Mouse (Mus musculus): ENCODE measurements around the gene Smyd3. TPM values are rescaled to one million over a fixed set of nuclear protein-coding genes. Genes with fewer than 3 reads are reported as not detected.

Smyd3 gene
- polyA plus RNA-seq, 1 experiment from 2014 or later: 30.6 TPM

DNA sequence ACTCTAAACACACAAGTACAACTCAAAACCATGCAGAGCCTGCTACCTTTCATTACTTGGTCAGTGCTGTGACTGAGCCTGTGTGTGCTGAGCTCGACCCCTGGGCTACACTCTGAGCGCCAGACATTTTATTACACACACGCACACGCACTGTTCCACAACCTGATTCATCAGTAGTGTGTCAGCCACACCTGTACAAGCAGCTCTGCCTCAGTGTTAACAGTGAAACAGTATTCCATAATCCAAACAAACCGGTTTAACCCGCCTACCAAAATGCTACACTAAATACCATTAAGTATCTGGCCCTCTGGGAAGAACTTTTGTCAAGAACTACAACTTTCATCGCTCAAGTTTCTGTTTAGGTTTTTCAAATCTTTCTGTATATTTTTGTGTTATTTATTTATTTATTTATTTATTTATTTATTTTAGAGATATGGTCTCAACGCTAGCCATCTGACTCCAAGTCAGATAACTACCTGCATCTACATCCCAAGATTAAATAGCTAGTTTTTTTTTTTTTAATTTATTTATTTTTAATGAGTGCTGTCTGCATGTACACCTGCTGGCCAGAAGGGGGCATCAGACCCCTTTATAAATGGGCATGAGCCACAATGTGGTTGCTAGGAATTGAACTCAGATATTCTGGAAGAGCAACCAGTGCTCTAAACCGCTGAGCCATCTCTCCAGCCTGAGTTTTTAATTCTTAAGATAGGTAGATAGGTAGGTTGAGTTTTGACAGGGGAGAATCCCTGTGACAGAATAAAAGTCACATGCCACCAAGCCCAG is 11.1 kb downstream of the Smyd3 start:
- no peak for ATAC-seq
- Histone ChIP-seq H3K4me2 (ENCODE audit: low read length) (no peak overlapping the region), H3K4me3 (ENCODE audit: low read depth, low read length) (no peak overlapping the region), H3K4me1 (ENCODE audit: control insufficient read depth, insufficient read depth, low read length) (no peaks in the 10 kb centered on the region), H3K36me3 (ENCODE audit: control insufficient read depth, insufficient read depth, low read length) (no peaks in the 10 kb centered on the region), H3K27me3 (ENCODE audit: control insufficient read depth, insufficient read depth, low read depth, low read length) (no peaks in the 10 kb centered on the region), H3K27ac (ENCODE audit: low read length) (no peak overlapping the region), H3K9me3 (replicated peaks; ENCODE audit: control insufficient read depth, low read length, poor library complexity, severe bottlenecking) (no peaks in the 10 kb centered on the region), H3K9ac (ENCODE audit: low read depth, low read length) (no peak overlapping the region)
- 71% methylated on average over 9 of the region's 9 CpGs for WGBS

DNA sequence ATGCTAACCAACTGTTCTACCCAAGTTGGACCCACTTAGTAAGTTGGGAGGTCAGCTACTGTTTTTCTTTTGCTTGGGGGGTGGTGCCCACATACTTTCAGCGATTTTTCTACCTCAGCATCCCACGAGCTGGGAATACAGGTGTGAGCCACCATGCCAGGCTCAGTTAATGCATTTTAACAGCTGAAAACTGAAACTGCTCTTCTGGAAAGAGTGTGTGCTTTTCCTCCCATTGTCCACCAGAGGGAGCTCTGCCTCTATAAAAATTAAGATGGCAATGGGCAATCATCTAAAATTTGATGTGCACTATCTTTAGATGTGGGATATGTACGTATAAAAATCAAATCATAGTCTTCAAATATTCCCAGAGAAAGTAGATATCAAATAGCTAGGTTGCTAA is 15.3 kb downstream of the Smyd3 start:
- no peak overlapping the region for H3K27ac ChIP-seq (ENCODE audit: low read length)
- no peak for ATAC-seq
- no peak overlapping the region for H3K4me2 ChIP-seq (ENCODE audit: low read length)
- no peaks in the 10 kb centered on the region for H3K9me3 ChIP-seq (replicated peaks; ENCODE audit: control insufficient read depth, low read length, poor library complexity, severe bottlenecking)
- H3K36me3 ChIP-seq (ENCODE audit: control insufficient read depth, insufficient read depth, low read length): no peaks in the 10 kb centered on the region
- H3K4me1 ChIP-seq (ENCODE audit: control insufficient read depth, insufficient read depth, low read length): no peaks in the 10 kb centered on the region
- 21% methylated on average over 3 of the region's 3 CpGs for WGBS
- no peak overlapping the region for H3K4me3 ChIP-seq (ENCODE audit: low read depth, low read length)
- no peak overlapping the region for H3K9ac ChIP-seq (ENCODE audit: low read depth, low read length)
- no peaks in the 10 kb centered on the region for H3K27me3 ChIP-seq (ENCODE audit: control insufficient read depth, insufficient read depth, low read depth, low read length)

DNA sequence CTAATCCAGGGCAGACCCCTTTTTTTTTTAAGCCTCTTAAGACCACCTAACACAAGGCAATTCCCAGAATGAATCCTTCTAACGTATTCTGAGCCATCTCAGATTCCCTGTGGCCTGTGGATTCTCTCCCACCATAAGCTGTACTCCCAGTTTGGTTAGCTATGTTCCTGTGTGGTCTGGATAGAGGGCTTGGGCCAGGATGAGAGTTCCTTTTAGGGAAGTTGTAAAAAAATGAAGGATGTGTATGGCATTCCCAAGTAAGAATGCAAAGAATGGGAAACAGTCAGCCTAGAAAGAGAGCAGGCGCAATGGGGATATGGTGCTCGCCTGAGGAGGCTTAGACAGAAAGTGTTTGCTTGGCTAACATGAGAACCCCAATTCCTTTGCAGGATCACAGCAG is 18.6 kb downstream of the Smyd3 start:
- Histone ChIP-seq H3K27me3 (ENCODE audit: control insufficient read depth, insufficient read depth, low read depth, low read length) (no peaks in the 10 kb centered on the region), H3K4me1 (ENCODE audit: control insufficient read depth, insufficient read depth, low read length) (no peaks in the 10 kb centered on the region), H3K4me3 (ENCODE audit: low read depth, low read length) (no peak overlapping the region), H3K4me2 (ENCODE audit: low read length) (no peak overlapping the region), H3K9ac (ENCODE audit: low read depth, low read length) (no peak overlapping the region), H3K27ac (ENCODE audit: low read length) (no peak overlapping the region), H3K36me3 (ENCODE audit: control insufficient read depth, insufficient read depth, low read length) (no peaks in the 10 kb centered on the region), H3K9me3 (replicated peaks; ENCODE audit: control insufficient read depth, low read length, poor library complexity, severe bottlenecking) (no peaks in the 10 kb centered on the region)
- WGBS: 83% methylated on average over 3 of the region's 3 CpGs
- ATAC-seq: no peak

DNA sequence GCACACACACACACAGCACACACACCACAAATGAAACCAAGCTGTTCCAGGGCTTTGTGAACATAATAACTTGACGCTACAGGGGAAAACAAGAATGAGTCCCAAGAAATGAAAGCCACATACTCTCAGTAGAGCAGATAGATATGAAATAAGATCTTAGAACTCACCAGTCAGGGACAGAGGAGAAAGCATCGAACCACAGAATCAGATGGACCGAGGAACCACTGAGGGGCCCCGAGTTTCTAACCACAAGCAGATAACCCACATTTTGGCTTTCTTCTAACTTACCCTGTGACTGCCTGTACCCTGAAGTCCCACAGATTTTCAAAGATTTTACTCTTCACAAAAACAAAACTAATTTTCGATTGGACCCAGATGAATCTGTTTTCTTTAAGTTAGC is 24.9 kb downstream of the Smyd3 start:
- ATAC-seq: no peak
- no peaks in the 10 kb centered on the region for H3K27me3 ChIP-seq (ENCODE audit: control insufficient read depth, insufficient read depth, low read depth, low read length)
- WGBS: 92% methylated on average over 5 of the region's 5 CpGs
- H3K4me1 ChIP-seq (ENCODE audit: control insufficient read depth, insufficient read depth, low read length): no peaks in the 10 kb centered on the region
- no peak overlapping the region for H3K4me2 ChIP-seq (ENCODE audit: low read length)
- no peaks in the 10 kb centered on the region for H3K36me3 ChIP-seq (ENCODE audit: control insufficient read depth, insufficient read depth, low read length)
- H3K27ac ChIP-seq (ENCODE audit: low read length): no peak overlapping the region
- no peaks in the 10 kb centered on the region for H3K9me3 ChIP-seq (replicated peaks; ENCODE audit: control insufficient read depth, low read length, poor library complexity, severe bottlenecking)
- no peak overlapping the region for H3K9ac ChIP-seq (ENCODE audit: low read depth, low read length)
- no peak overlapping the region for H3K4me3 ChIP-seq (ENCODE audit: low read depth, low read length)

DNA sequence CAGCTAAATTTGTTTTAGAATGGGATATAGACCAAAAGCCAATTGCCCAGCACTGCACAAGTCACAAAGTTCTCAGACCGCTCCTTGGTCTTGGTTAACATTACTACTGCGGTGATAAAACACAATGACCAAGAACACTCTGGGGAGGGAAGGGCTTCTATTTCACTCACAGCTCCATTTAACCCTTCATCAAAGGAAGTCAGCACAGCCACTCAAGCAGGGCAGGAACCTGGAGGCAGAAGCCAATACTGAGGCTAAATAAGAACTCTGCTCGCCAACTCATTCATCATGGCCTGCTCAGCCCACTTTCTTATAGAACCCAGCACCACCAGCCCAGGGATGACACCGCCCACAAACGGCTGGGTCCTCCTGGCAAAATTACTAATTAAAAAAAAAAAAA is 29.3 kb downstream of the Smyd3 start:
- Histone ChIP-seq H3K4me3 (ENCODE audit: low read depth, low read length) (no peak overlapping the region), H3K9me3 (replicated peaks; ENCODE audit: control insufficient read depth, low read length, poor library complexity, severe bottlenecking) (no peaks in the 10 kb centered on the region), H3K36me3 (ENCODE audit: control insufficient read depth, insufficient read depth, low read length) (no peaks in the 10 kb centered on the region), H3K4me1 (ENCODE audit: control insufficient read depth, insufficient read depth, low read length) (no peaks in the 10 kb centered on the region), H3K27ac (ENCODE audit: low read length) (no peak overlapping the region), H3K4me2 (ENCODE audit: low read length) (no peak overlapping the region), H3K9ac (ENCODE audit: low read depth, low read length) (no peak overlapping the region), H3K27me3 (ENCODE audit: control insufficient read depth, insufficient read depth, low read depth, low read length) (no peaks in the 10 kb centered on the region)
- WGBS: 94% methylated on average over 5 of the region's 5 CpGs
- no peak for ATAC-seq

- 66% methylated on average over 5 of the region's 5 CpGs for WGBS
- Histone ChIP-seq H3K9me3 (replicated peaks; ENCODE audit: control insufficient read depth, low read length, poor library complexity, severe bottlenecking) (no peaks in the 10 kb centered on the region), H3K4me2 (ENCODE audit: low read length) (no peak overlapping the region), H3K9ac (ENCODE audit: low read depth, low read length) (no peak overlapping the region), H3K27ac (ENCODE audit: low read length) (no peak overlapping the region), H3K4me3 (ENCODE audit: low read depth, low read length) (no peak overlapping the region), H3K4me1 (ENCODE audit: control insufficient read depth, insufficient read depth, low read length) (no peaks in the 10 kb centered on the region), H3K27me3 (ENCODE audit: control insufficient read depth, insufficient read depth, low read depth, low read length) (no peaks in the 10 kb centered on the region), H3K36me3 (ENCODE audit: control insufficient read depth, insufficient read depth, low read length) (no peaks in the 10 kb centered on the region)
- no peak for ATAC-seq
Observed at GRCm38 (mm10) chr1:179487990-179488389, 29.9 kb downstream of the Smyd3 start.

DNA sequence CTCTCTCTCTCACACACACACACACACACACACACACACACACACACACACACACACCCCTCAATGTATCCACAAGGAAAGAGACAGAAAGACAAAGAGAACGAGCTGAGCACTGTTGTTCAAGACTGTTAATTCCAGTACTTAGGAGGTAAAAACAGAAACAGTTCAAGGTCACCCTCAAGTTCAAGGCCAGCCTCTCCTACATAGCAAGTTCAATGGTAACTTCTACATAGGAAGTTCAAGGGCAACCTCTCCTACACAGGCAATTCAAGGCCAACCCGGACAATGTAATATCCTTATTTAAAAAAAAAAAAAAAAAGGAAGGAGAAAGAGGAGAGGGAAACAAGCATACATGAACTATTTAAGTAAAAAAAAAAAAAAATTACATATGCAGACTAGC is 30.6 kb downstream of the Smyd3 start:
- H3K4me3 ChIP-seq (ENCODE audit: low read depth, low read length): no peak overlapping the region
- H3K9ac ChIP-seq (ENCODE audit: low read depth, low read length): no peak overlapping the region
- H3K4me1 ChIP-seq (ENCODE audit: control insufficient read depth, insufficient read depth, low read length): no peaks in the 10 kb centered on the region
- no peaks in the 10 kb centered on the region for H3K27me3 ChIP-seq (ENCODE audit: control insufficient read depth, insufficient read depth, low read depth, low read length)
- H3K9me3 ChIP-seq (replicated peaks; ENCODE audit: control insufficient read depth, low read length, poor library complexity, severe bottlenecking): no peaks in the 10 kb centered on the region
- H3K36me3 ChIP-seq (ENCODE audit: control insufficient read depth, insufficient read depth, low read length): no peaks in the 10 kb centered on the region
- 97% methylated on average over 2 of the region's 2 CpGs for WGBS
- H3K27ac ChIP-seq (ENCODE audit: low read length): no peak overlapping the region
- H3K4me2 ChIP-seq (ENCODE audit: low read length): no peak overlapping the region
- ATAC-seq: no peak

GRCm38 (mm10) chr1:179485784-179486540 is 31.9 kb downstream of the Smyd3 start:
- Histone ChIP-seq H3K27me3 (ENCODE audit: control insufficient read depth, insufficient read depth, low read depth, low read length) (no peaks in the 10 kb centered on the region), H3K4me3 (ENCODE audit: low read depth, low read length) (no peak overlapping the region), H3K4me1 (ENCODE audit: control insufficient read depth, insufficient read depth, low read length) (no peaks in the 10 kb centered on the region), H3K9me3 (replicated peaks; ENCODE audit: control insufficient read depth, low read length, poor library complexity, severe bottlenecking) (no peaks in the 10 kb centered on the region), H3K4me2 (ENCODE audit: low read length) (no peak overlapping the region), H3K27ac (ENCODE audit: low read length) (no peak overlapping the region), H3K36me3 (ENCODE audit: control insufficient read depth, insufficient read depth, low read length) (no peaks in the 10 kb centered on the region), H3K9ac (ENCODE audit: low read depth, low read length) (no peak overlapping the region)
- 30% methylated on average over 3 of the region's 3 CpGs for WGBS
- no peak for ATAC-seq

GRCm38 (mm10) chr1:179480862-179481261 is 37.0 kb downstream of the Smyd3 start:
- Histone ChIP-seq H3K9me3 (replicated peaks; ENCODE audit: control insufficient read depth, low read length, poor library complexity, severe bottlenecking) (no peaks in the 10 kb centered on the region), H3K27ac (ENCODE audit: low read length) (no peak overlapping the region), H3K9ac (ENCODE audit: low read depth, low read length) (no peak overlapping the region), H3K4me1 (ENCODE audit: control insufficient read depth, insufficient read depth, low read length) (no peaks in the 10 kb centered on the region), H3K36me3 (ENCODE audit: control insufficient read depth, insufficient read depth, low read length) (no peaks in the 10 kb centered on the region), H3K4me2 (ENCODE audit: low read length) (no peak overlapping the region), H3K4me3 (ENCODE audit: low read depth, low read length) (no peak overlapping the region), H3K27me3 (ENCODE audit: control insufficient read depth, insufficient read depth, low read depth, low read length) (no peaks in the 10 kb centered on the region)
- WGBS: 84% methylated on average over 4 of the region's 4 CpGs
- no peak for ATAC-seq

Measured in midbrain, embryonic 16.5 days (tissue).